Comparison of ENCODE assay signal across 8 mouse cellular contexts in the genomic region with DNA sequence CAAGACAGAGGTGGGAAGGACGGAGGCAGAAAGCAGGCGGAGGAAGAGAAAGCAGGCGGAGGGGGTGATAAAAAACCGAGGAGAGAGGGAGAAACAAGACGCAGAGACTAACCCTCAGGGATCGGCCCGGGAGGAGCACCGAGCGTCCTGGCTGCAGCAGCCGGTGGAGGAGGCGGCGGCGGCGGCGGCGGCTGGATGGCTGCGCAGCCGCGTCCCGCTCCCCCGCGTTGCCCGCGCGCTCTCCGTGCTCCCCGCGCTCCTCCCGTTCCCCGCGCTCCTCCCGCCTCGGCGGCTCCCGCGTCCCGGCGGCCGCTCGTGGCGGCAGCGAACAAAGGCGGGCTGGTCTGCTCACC. TPM values are rescaled to one million over a fixed set of nuclear protein-coding genes. Genes with fewer than 3 reads are reported as not detected.
A peak's percentile ranks its signal among the peaks of the same experiment; 100 is the strongest.
DNase-seq lines count a peak whose midpoint lies in the region; ATAC-seq lines count a peak whose summit lies in the region.

No protein-coding gene starts in this region.

- H3K9me3 ChIP-seq in embryonic facial prominence, embryonic 15.5 days (replicated peaks), result no peaks in the 10 kb centered on the region
- H3K9me3 ChIP-seq in intestine, embryonic 14.5 days (ENCODE audit: control insufficient read depth, low read length), result no peaks in the 10 kb centered on the region
- no peaks in the 10 kb centered on the region for H3K9me3 ChIP-seq in stomach, embryonic 16.5 days (replicated peaks; ENCODE audit: control insufficient read depth, low read length)

- peak overlapping the region; percentile 77 for H3K4me3 ChIP-seq in embryonic facial prominence, embryonic 15.5 days (replicated peaks)
- H3K4me3 ChIP-seq in intestine, embryonic 14.5 days (ENCODE audit: low read depth, low read length), result peak overlapping the region; percentile 76
- H3K4me3 ChIP-seq in stomach, embryonic 16.5 days (replicated peaks; ENCODE audit: low read length), result peak overlapping the region; percentile 80

- 0 out of 2 replicates have a peak, but pooled peaks have one; percentile 41 for ATAC-seq in embryonic facial prominence, embryonic 15.5 days (ENCODE audit: insufficient number of reproducible peaks, low FRiP score, low TSS enrichment, low read depth)
- ATAC-seq in intestine, embryonic 14.5 days (replicated peaks; ENCODE audit: low FRiP score, low TSS enrichment, low read depth), result peak; percentile 21; the same call in 1 of the 2 replicates
- ATAC-seq in stomach, embryonic 16.5 days (ENCODE audit: insufficient read depth, low FRiP score), result peak; percentile 48; the same call in 1 of the 2 replicates
- ATAC-seq in granulocyte monocyte progenitor cell, adult 5-6 weeks (replicated peaks; ENCODE audit: poor library complexity, severe bottlenecking), result no peak

- H3K36me3 ChIP-seq in embryonic facial prominence, embryonic 15.5 days, result no peaks in the 10 kb centered on the region
- no peaks in the 10 kb centered on the region for H3K36me3 ChIP-seq in intestine, embryonic 14.5 days (ENCODE audit: control insufficient read depth, insufficient read depth, low read length)
- H3K36me3 ChIP-seq in stomach, embryonic 16.5 days (ENCODE audit: control insufficient read depth, insufficient read depth, low read length), result no peaks in the 10 kb centered on the region

- peak; percentile 30 to 50 for DNase-seq in layer of hippocampus, adult 18-20 months (ENCODE audit: low spot score in 2 of 2)
- no peak for DNase-seq in layer of hippocampus, adult 8-10 months (ENCODE audit: low spot score in 2 of 2)
- DNase-seq in ZHBTc4 (ENCODE audit: low read depth, low spot score), result peak; percentile 74
- DNase-seq in intestine, embryonic 14.5 days (ENCODE audit: low spot score), result no peak
- DNase-seq in lung, postnatal 10 days, result peak; percentile 52

- peaks cover 44% of the 10 kb centered on the region for H3K4me1 ChIP-seq in embryonic facial prominence, embryonic 15.5 days
- H3K4me1 ChIP-seq in intestine, embryonic 14.5 days (replicated peaks; ENCODE audit: control insufficient read depth, insufficient read depth, low read length), result peaks cover 25% of the 10 kb centered on the region; the same call in 1 of the 2 replicates
- peaks cover 21% of the 10 kb centered on the region for H3K4me1 ChIP-seq in stomach, embryonic 16.5 days (ENCODE audit: control insufficient read depth, insufficient read depth, low read length)

- no peak overlapping the region for H3K27ac ChIP-seq in embryonic facial prominence, embryonic 15.5 days (replicated peaks)
- H3K27ac ChIP-seq in intestine, embryonic 14.5 days (ENCODE audit: low read depth), result peak overlapping the region; percentile 80
- H3K27ac ChIP-seq in stomach, embryonic 16.5 days (ENCODE audit: low read length), result peak overlapping the region; percentile 57

- peak overlapping the region; percentile 39 for H3K9ac ChIP-seq in embryonic facial prominence, embryonic 15.5 days
- peak overlapping the region; percentile 75 for H3K9ac ChIP-seq in intestine, embryonic 14.5 days (ENCODE audit: low read length)
- H3K9ac ChIP-seq in stomach, embryonic 16.5 days (ENCODE audit: low read length), result peak overlapping the region; percentile 89

- H3K27me3 ChIP-seq in embryonic facial prominence, embryonic 15.5 days, result peaks cover 58% of the 10 kb centered on the region
- H3K27me3 ChIP-seq in intestine, embryonic 14.5 days (replicated peaks; ENCODE audit: control insufficient read depth, insufficient read depth, low read length), result peaks cover 37% of the 10 kb centered on the region
- peaks cover 45% of the 10 kb centered on the region for H3K27me3 ChIP-seq in stomach, embryonic 16.5 days (ENCODE audit: control insufficient read depth, insufficient read depth, low read length)

- WGBS in embryonic facial prominence, embryonic 15.5 days, result 0% methylated on average over 18 of the region's 43 CpGs
- 0% methylated on average over 29 of the region's 43 CpGs for WGBS in intestine, embryonic 14.5 days
- 0% methylated on average over 35 of the region's 43 CpGs for WGBS in stomach, embryonic 16.5 days

- peak overlapping the region; percentile 79 for H3K4me2 ChIP-seq in embryonic facial prominence, embryonic 15.5 days (replicated peaks)
- H3K4me2 ChIP-seq in intestine, embryonic 14.5 days (ENCODE audit: low read length), result peak overlapping the region; percentile 70
- H3K4me2 ChIP-seq in stomach, embryonic 16.5 days (ENCODE audit: low read depth, low read length), result peak overlapping the region; percentile 83

RNA-seq across cellular contexts. Expression of gene Cux2, which starts 0.3 kb away (rescaled TPM):
- 10 to 100 TPM; 30.8 to 31.3 TPM for total RNA-seq in layer of hippocampus, adult 18-20 months (2021)
- total RNA-seq in layer of hippocampus, adult 8-10 months (2022), result 10 to 100 TPM; 41.0 to 48.6 (median 45.2) TPM
- polyA plus RNA-seq in embryonic facial prominence, embryonic 15.5 days (2015; fragmentation: Nextera tagmentation; extraction: Ambion mirVana), result 1.6 and 4.1 TPM in 2 replicates
- polyA plus RNA-seq in intestine, embryonic 14.5 days (2014; fragmentation: Nextera tagmentation; extraction: Ambion mirVana), result 13.2 and 14.6 TPM in 2 replicates
- 3.2 and 3.5 TPM in 2 replicates for polyA plus RNA-seq in stomach, embryonic 16.5 days (2015; fragmentation: Nextera tagmentation; extraction: Ambion mirVana)
- total RNA-seq in granulocyte monocyte progenitor cell, adult 5-6 weeks (2014; fragmentation: Nextera tagmentation), result 3.3 TPM in 1 of 2 replicates, not detected in the other
- 1.9 TPM in 1 of 2 replicates, not detected in the other for total RNA-seq in granulocyte monocyte progenitor cell, adult 5-6 weeks (2017)

RNA-seq across cellular contexts. Expression of gene Myl2, which starts 51.1 kb away (rescaled TPM):
- total RNA-seq in layer of hippocampus, adult 18-20 months (2021), result 1 to 10 TPM; 1.1 to 2.2 TPM
- 1 to 10 TPM in 3 of 4 experiments, under 1 TPM in 1; 0.80 to 4.7 (median 2.9) TPM for total RNA-seq in layer of hippocampus, adult 8-10 months (2022)
- polyA plus RNA-seq in embryonic facial prominence, embryonic 15.5 days (2015; fragmentation: Nextera tagmentation; extraction: Ambion mirVana), result 3.6 and 4.6 TPM in 2 replicates
- polyA plus RNA-seq in intestine, embryonic 14.5 days (2014; fragmentation: Nextera tagmentation; extraction: Ambion mirVana), result not detected in 2 replicates
- polyA plus RNA-seq in stomach, embryonic 16.5 days (2015; fragmentation: Nextera tagmentation; extraction: Ambion mirVana), result 1.1 and 17.1 TPM in 2 replicates
- total RNA-seq in granulocyte monocyte progenitor cell, adult 5-6 weeks (2014; fragmentation: Nextera tagmentation), result not detected in 2 replicates
- total RNA-seq in granulocyte monocyte progenitor cell, adult 5-6 weeks (2017), result not detected in 2 replicates

Comparison
In these comparisons a context has a peak if more than half of its experiments do, and no peak if none do; other contexts are left out.
1. DNase-seq: peak in layer of hippocampus, adult 18-20 months (2 of 2), ZHBTc4 (single experiment) and lung, postnatal 10 days (single experiment); none in layer of hippocampus, adult 8-10 months (0 of 2) and intestine, embryonic 14.5 days (single experiment).
2. H3K9ac ChIP-seq: peak in every context shown above with its lines; median percentile 89 in stomach, embryonic 16.5 days; 75 in intestine, embryonic 14.5 days; 39 in embryonic facial prominence, embryonic 15.5 days.
3. RNA of gene Cux2, which starts 0.3 kb away (total RNA-seq): 41.0 to 48.6 TPM in layer of hippocampus, adult 8-10 months and 30.8 to 31.3 TPM in layer of hippocampus, adult 18-20 months; 1.9 to 3.3 TPM in granulocyte monocyte progenitor cell, adult 5-6 weeks; every median in the first group is over 4 times any median in the second.
4. Peak in every context shown above with its lines, with median percentiles within 50 percentile points of each other: H3K4me2 ChIP-seq and H3K4me3 ChIP-seq.